Mouse (Mus musculus) limb, embryonic 14.5 days (tissue): ENCODE data around the gene Vmn1r215. TPM values are rescaled to one million over a fixed set of nuclear protein-coding genes. Genes with fewer than 3 reads are reported as not detected.

ENCODE experiments used
- ATAC-seq: fragments of 200-750 bp; cut with Nextera tagmentation; 2 replicates; pipeline ENCODE4 v1.8.0; 2017; ENCODE audit warnings: low read depth, moderate number of reproducible peaks, moderate TSS enrichment; ENCODE audit not compliant: low FRiP score
- DNase-seq: peaks from one replicate; pipeline ENCODE4 v3.0.0-alpha.2; 2015; ENCODE audit warnings: low spot score
- H3K27ac ChIP-seq: fragments of 300-500 bp; sonication (generic); replicated peaks from 2 replicates; pipeline ENCODE4 v1.5.1; 2014; ENCODE audit warnings: low read depth, mild to moderate bottlenecking, low read length, moderate library complexity, mixed read lengths
- H3K27me3 ChIP-seq: fragments of 300-500 bp; sonication (generic); 2 replicates; pipeline ENCODE4 v1.6.1; 2014; ENCODE audit warnings: low read length, mixed read lengths; ENCODE audit not compliant: control insufficient read depth, insufficient read depth
- H3K36me3 ChIP-seq: fragments of 300-500 bp; sonication (generic); 2 replicates; pipeline ENCODE4 v1.6.1; 2014; ENCODE audit warnings: mild to moderate bottlenecking, low read length, moderate library complexity, mixed read lengths; ENCODE audit not compliant: control insufficient read depth, insufficient read depth
- H3K4me1 ChIP-seq: fragments of 300-500 bp; sonication (generic); 2 replicates; pipeline ENCODE4 v1.6.1; 2014; ENCODE audit warnings: antibody characterized with exemption, low read length, mixed read lengths; ENCODE audit not compliant: control insufficient read depth, insufficient read depth
- H3K4me2 ChIP-seq: fragments of 300-500 bp; sonication (generic); replicated peaks from 2 replicates; pipeline ENCODE4 v1.6.1; 2014; ENCODE audit warnings: low read depth, mild to moderate bottlenecking, low read length, moderate library complexity; ENCODE audit not compliant: severe bottlenecking
- H3K4me3 ChIP-seq: fragments of 300-500 bp; sonication (generic); replicated peaks from 2 replicates; pipeline ENCODE4 v1.5.1; 2014; ENCODE audit warnings: low read length
- H3K9ac ChIP-seq: fragments of 300-500 bp; sonication (generic); 2 replicates; pipeline ENCODE4 v1.6.1; 2014; ENCODE audit warnings: mild to moderate bottlenecking, low read depth, low read length, moderate library complexity; ENCODE audit not compliant: severe bottlenecking
- H3K9me3 ChIP-seq: fragments of 300-500 bp; sonication (generic); 2 replicates; pipeline ENCODE4 v1.6.1; 2016; ENCODE audit warnings: low read length; ENCODE audit not compliant: control insufficient read depth
- POLR2A ChIP-seq: fragments of 200-500 bp; IDR thresholded peaks from 2 replicates; pipeline ENCODE4 v1.8.0; 2012; ENCODE audit warnings: inconsistent platforms, mild to moderate bottlenecking, moderate library complexity, borderline replicate concordance; ENCODE audit not compliant: insufficient read depth, insufficient read length; ENCODE audit errors: extremely low read depth
- WGBS: fragments of 180-500 bp; shearing (Covaris S2); extraction: QIAGEN DNeasy Blood & Tissue Kit; methylation state at CpG from one replicate; pipeline ENCODE4 v1.1.7; 2014; 5-methylcytosine and 5-hydroxymethylcytosine counted together
- polyA plus RNA-seq, 2 experiments: library from polyadenylated mRNA; depleted of rRNA in 1 of 2; stranded (reverse) in 1 of 2; unstranded in 1 of 2; fragments of >200 nt; fragmentation: Nextera tagmentation in 1 of 2; extraction: Ambion mirVana in 1 of 2; gene quantifications; 2 replicates each; pipeline versions ENCODE4 v1.2.1 to v1.2.3; 2012 to 2014

The Vmn1r215 gene
- polyA plus RNA-seq (2012; rRNA removed) (not detected in 2 replicates), polyA plus RNA-seq (2014; fragmentation: Nextera tagmentation; extraction: Ambion mirVana) (not detected in 2 replicates)

- no peak for ATAC-seq
- no peak for TF ChIP-seq POLR2A
These were observed at the start of gene Vmn1r215 for GRCm38 (mm10) chr13:23067725-23068124. Vmn1r215 (plus strand) TSS chr13:23068025.

GRCm38 (mm10) chr13:23018158-23018557 is 49.7 kb upstream of the Vmn1r215 start:
- Histone ChIP-seq H3K4me3 (no peak overlapping the region), H3K27me3 (no peaks in the 10 kb centered on the region), H3K36me3 (no peaks in the 10 kb centered on the region), H3K4me2 (no peak overlapping the region), H3K4me1 (no peaks in the 10 kb centered on the region), H3K9me3 (no peaks in the 10 kb centered on the region), H3K27ac (no peak overlapping the region), H3K9ac (no peak overlapping the region)
- no peak for TF ChIP-seq POLR2A
- ATAC-seq: no peak
- no peak for DNase-seq

More at GRCm38 (mm10) chr13:23067725-23068124, at the start of gene Vmn1r215:
- DNase-seq: no peak
- Histone ChIP-seq H3K4me3 (no peak within 1 kb of the TSS), H3K27me3 (no peaks in the 10 kb centered on the region), H3K4me2 (no peak within 1 kb of the TSS), H3K36me3 (no peaks in the 10 kb centered on the region), H3K4me1 (no peaks in the 10 kb centered on the region), H3K27ac (no peak within 1 kb of the TSS), H3K9me3 (no peaks in the 10 kb centered on the region), H3K9ac (no peak within 1 kb of the TSS)
- 61% methylated on average over 1 of the region's 1 CpGs for WGBS

GRCm38 (mm10) chr13:23024812-23025211 is 43.0 kb upstream of the Vmn1r215 start:
- H3K27me3 ChIP-seq: no peaks in the 10 kb centered on the region
- TF ChIP-seq POLR2A: no peak
- no peaks in the 10 kb centered on the region for H3K4me1 ChIP-seq
- DNase-seq (no peak), ATAC-seq (no peak)
- H3K9ac ChIP-seq: no peak overlapping the region
- no peaks in the 10 kb centered on the region for H3K36me3 ChIP-seq
- no peak overlapping the region for H3K4me2 ChIP-seq
- H3K27ac ChIP-seq: no peak overlapping the region
- H3K4me3 ChIP-seq: no peak overlapping the region
- no peaks in the 10 kb centered on the region for H3K9me3 ChIP-seq

GRCm38 (mm10) chr13:23030118-23030517 is 37.7 kb upstream of the Vmn1r215 start, which contains the start of gene Vmn1r214:
Vmn1r214 (plus strand) TSS chr13:23030418.
- TF ChIP-seq POLR2A: no peak
- no peak within 1 kb of the TSS for H3K9ac ChIP-seq
- 88% methylated on average over 3 of the region's 3 CpGs for WGBS

GRCm38 (mm10) chr13:23057778-23058177 is 10.0 kb upstream of the Vmn1r215 start:
- no peak overlapping the region for H3K27ac ChIP-seq
- no peak for DNase-seq
- no peaks in the 10 kb centered on the region for H3K27me3 ChIP-seq
- H3K9me3 ChIP-seq: no peaks in the 10 kb centered on the region
- H3K9ac ChIP-seq: no peak overlapping the region
- TF ChIP-seq POLR2A: no peak
- H3K4me2 ChIP-seq: no peak overlapping the region
- no peak for ATAC-seq
- no peaks in the 10 kb centered on the region for H3K36me3 ChIP-seq
- WGBS: 53% methylated on average over 1 of the region's 1 CpGs
- H3K4me3 ChIP-seq: no peak overlapping the region
- no peaks in the 10 kb centered on the region for H3K4me1 ChIP-seq

More at GRCm38 (mm10) chr13:23030118-23030517, 37.7 kb upstream of the Vmn1r215 start, which contains the start of gene Vmn1r214:
- H3K4me1 ChIP-seq: no peaks in the 10 kb centered on the region
- DNase-seq (no peak), ATAC-seq (no peak)
- H3K36me3 ChIP-seq: no peaks in the 10 kb centered on the region
- no peaks in the 10 kb centered on the region for H3K27me3 ChIP-seq
- no peak within 1 kb of the TSS for H3K27ac ChIP-seq
- no peak within 1 kb of the TSS for H3K4me2 ChIP-seq
- no peaks in the 10 kb centered on the region for H3K9me3 ChIP-seq
- H3K4me3 ChIP-seq: no peak within 1 kb of the TSS

GRCm38 (mm10) chr13:23069312-23069711 is 1.5 kb downstream of the Vmn1r215 start:
- no peak overlapping the region for H3K4me3 ChIP-seq
- no peaks in the 10 kb centered on the region for H3K36me3 ChIP-seq
- H3K4me2 ChIP-seq: no peak overlapping the region
- H3K4me1 ChIP-seq: no peaks in the 10 kb centered on the region
- TF ChIP-seq POLR2A: no peak
- no peak for ATAC-seq
- H3K9ac ChIP-seq: no peak overlapping the region
- DNase-seq: no peak
- no peaks in the 10 kb centered on the region for H3K9me3 ChIP-seq
- H3K27me3 ChIP-seq: no peaks in the 10 kb centered on the region
- 86% methylated on average over 2 of the region's 2 CpGs for WGBS
- H3K27ac ChIP-seq: no peak overlapping the region
